Mouse (Mus musculus): ENCODE measurements around the gene Tnip2.

Gene Tnip2

DNA sequence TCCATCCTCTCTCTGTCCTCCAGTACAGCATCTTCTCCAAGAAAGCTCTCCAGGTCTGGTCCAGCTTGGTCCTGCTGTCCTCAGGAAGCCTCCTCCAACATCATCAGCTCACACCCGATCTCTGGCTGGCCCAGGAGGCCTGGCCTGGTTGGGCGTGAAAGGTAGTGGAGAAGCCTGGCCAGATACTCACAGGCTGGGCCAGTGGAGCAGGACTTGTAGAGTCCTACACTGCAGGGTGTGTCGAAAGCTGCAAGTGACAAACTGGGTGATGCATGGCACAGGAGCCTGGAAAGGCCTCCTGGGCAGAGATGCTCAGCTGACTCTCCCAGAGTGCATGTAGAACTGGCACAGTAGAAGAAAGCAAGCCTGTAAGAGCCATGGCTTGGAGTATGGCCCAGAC, 7.5 kb upstream of the Tnip2 start:
- no peak for DNase-seq

DNA sequence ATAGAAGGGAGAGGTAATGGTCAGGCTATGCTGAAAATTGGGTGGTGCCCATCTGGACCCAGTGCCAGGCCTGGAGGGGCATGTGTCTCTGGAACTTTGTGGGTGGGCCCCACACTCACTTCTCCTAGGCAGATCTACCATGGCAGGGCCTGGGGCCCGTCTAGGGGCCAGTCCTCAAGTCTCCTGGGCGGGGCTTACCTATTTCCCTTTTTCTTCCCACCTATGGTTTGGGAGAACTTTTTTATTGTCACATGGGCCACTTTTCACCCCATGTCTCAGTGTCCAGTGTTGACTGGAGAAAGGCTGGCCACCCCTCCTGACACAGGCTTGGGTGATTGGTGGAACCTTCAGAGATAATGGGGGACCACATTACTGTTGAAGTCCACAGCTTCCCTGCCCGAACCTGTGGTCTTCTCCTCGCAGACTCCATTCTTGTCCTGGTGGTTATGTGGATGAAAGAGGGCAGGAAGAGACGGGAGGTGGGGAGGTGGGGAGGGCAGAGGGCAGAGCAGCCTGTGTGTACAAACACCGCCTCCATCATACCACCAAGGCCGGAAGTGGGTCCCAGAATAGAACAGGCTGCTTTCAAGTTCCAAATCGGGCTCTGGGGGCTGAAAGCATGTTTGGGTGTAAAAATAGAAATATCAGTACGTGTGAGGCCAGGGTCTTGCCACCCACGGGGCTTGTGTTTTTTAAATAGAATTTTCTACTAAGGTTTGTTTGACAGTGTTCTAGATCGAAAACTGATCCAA, 6.8 kb upstream of the Tnip2 start:
- DNase-seq: no peak

DNA sequence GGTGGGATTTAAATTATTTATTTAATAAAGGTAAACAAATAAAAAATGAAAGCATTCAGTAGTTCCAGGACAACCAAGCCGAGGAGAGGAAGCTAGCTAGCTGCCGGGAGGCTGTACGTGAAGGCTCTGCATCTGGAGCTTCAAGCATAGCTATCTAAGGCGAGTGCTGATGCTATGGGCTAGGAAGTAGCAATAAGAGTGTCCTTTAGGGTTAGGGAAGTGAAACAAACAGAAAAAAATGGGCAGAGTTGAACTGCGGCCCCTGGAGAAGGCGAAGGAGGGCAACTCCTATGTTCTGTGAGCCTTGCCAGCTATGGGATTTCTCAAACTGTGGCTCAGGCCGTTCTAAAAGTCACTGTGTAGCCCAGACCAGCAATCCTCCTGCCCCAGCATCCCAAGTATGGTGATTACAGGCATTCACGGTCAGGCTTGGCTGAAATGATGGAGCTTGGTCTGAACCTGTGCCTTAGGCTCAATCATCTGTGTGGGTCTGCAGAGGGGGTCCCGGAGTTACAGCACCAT, 5.7 kb upstream of the Tnip2 start:
- no peak for DNase-seq

DNA sequence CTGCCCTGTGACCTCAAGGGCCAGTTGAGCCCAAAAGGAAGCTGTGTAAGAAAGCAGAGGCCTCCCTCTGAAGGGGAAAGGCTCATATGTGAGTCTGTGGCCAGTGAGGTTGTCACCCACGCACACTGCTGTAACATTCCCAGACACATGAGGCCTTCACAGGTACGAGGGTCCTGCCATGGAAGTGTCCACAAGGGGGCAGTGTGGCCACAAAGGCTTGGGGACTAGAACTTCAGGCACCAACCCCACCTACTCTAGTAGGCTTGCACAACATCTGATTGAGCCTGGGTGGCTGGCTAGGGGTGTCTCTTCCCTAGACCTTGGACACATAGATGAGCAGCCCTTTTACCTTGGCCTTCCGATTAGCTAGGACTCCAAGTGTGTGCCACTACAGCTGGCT, 4.1 kb upstream of the Tnip2 start:
- peak; percentile 68 for DNase-seq

DNA sequence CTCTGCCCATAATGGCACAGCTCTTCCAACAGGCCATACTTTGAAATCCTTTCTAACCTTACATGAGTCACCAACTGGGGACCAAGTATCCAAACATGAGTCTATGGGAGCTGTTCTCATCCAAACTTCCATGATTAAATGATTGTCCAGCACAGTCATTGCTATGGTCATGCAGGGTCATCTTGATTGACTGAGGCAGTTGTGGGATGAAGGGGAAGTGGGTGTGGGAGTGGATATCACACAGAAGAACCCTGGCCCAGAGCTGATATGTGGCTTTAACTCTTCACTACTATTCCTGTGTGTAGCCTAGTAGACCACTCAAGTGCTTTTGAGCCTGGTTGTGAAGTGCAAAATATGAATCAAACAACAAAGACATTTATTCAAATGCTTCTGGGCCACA, 1.3 kb upstream of the Tnip2 start:
- DNase-seq: no peak

DNA sequence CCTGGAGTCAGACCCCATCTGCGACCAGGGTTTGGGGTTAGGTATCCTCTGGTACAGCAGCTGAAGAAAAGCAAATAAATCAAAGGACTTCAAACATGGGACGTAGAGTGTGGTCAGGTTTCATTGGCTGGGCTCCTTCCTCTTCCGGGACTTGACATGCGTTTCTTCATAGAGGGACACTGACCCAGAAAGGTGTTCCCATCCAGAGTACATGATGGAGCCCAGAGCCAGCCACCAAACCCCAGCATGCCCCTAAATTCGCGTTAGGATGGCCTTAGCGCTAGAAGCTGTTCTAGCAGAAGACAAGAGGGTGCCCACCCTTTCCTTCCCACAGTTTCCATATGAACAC, 401 bp upstream of the Tnip2 start:
- DNase-seq: no peak

DNA sequence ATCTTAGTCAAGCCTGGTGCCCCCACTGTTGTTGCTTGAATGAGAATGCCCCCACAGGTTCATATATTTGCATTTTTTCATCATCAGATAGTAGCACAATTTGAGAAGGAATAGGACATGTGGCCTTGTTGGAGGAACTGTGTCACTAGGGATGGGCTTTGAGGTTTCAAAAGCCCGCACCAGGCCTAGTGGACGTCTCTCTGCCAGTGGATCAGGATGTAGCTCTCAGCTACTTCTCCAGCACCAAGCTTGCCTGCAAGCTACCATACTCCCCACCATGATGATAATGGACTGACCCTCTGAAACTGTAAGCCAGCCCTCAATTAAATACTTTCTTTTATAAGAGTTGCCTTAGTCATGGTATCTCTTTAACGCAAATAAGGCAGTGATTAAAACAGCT, 1.3 kb downstream of the Tnip2 start:
- DNase-seq: no peak

DNA sequence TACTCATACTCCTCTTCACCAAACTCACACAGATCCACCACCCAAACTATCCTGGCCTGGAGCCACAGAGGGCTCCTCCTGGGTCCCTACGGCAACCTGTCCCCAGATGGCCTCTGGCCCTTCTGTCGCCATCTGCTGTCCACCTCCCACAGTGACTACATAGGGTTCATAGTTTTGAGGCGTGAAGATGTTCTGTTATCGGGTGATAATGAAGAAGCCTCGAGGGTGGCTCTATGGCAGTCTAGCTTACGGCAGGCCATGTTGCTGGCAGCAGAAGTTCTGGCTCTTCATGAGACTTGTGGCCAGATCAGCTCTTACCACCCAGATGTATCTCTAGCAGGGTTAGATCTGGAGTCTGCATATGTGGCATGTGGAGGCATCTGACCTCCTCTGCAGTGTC, 11.0 kb downstream of the Tnip2 start:
- no peak for DNase-seq

DNA sequence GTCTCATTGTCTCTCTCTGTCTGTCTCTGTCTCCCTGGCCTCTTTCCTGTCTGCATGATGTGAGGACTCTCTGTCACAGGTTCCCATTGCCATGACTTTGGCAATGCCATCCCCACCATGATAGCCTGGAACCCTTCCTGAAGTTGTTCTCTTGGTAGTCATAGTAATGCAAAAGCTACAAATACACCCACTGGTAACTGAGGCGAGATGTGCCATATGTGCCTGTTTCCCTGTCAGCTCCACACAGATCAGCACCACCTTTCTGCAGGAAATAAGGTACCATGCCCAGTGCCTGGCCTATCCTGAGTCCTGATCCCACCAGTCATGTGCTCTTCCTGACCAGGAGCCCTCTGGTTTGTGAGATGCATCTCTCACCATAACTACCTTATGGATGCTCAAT, 11.4 kb downstream of the Tnip2 start:
- DNase-seq: no peak

DNA sequence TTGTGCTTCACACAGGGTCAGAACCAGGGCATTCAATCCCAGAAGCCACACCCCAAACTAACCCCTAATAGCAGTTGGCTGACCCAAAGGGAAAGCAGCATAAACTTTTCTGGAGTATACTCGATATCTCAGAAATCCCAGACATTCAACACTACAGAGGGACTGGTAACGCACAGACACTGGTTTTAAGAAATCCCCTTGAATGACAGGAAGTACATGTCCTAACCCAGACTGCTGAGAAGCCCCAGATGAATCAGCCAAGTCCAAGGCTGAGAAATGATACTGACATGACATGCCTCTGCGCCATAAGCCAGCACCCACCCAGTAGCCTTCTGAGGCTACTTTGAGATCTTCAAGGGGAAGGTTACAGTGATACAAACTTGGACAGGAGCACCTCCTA, 12.2 kb downstream of the Tnip2 start:
- no peak for DNase-seq

DNA sequence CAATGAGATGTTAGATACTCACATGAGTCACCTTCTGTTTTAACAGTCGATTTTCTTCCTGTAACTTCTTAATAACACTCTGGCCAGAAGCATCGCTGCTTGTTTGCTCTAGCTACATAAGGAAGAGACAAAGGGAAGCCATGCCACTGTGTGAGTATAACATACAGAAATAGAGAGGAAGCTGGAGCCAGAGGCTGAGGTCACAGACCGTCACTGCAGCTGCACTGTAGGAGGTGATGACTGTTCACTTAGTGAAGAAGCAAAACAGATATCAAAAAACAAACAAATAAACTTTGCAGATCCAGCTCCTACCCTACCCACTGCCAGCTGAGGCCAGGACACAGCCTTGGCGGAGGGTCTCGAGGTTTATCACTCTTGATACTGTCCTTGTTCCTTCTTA, 12.9 kb downstream of the Tnip2 start:
- no peak for DNase-seq

DNA sequence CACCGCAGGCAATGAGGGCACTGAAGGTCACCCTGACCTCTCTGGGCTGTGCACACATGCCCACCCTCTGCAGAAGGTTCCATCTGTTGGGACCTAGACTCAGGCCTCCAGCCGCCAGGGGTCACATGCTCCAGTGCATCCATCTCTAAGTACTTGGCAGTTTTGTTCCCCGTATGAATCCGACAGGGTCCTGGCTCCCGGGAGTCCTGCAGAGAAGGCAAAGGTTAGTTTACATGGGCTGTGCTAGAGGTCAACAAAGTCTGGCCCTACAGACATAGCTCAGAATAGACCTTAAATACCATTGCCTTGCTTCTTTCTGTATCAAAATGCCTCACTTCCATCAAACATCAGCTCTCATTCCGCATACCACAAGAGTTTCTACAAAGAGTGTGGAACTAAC, 17.0 kb downstream of the Tnip2 start:
- DNase-seq: no peak

DNA sequence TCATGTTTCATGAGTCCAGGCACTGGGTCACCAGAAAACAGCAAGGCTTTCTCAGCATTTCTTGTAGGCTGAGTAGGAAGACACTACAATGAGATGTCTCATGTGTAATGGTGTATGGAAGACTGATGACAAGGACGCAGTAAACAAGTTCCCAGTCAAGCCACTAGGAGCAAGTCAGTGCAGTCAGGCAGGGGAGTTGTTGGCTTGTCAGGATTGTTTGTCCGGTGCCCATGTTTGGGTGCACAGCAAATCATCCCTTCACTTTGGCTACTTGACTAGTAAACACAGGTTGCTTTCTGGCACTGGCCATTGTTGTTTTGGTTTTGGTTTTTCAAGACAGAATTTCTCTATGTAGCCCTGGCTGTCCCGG, 24.4 kb downstream of the Tnip2 start:
- DNase-seq: no peak

DNA sequence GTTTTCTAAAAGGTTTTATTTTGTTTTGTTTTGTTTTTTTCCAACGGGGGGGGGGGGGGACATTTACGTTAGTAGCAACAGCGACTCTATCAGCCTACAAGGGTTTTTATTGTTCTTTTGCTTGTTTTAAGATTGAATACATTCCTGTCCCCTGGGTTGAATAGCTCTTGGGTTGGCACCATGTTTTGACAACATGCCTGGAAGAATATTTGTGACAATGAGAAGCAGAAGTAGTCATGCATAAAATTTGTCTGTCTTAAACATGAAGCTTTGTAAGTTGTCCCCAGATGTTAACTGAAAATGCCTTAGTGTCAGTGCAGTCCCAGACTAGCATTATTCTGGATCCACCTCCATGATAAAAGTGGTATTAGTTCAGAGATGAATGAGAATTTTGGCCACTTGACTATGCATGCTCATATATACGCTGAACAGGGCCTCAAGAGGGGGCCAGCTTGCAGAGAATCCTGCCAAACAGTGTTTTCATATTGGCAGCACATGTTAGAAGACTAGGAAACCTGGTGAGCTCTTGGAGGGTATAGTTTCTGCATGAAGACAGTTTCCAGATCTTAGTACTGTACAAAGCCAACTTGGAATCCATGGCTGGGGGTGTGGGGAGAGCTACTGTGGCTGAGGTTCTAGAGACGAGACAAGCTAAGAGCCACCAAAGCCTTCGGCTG, 24.9 kb downstream of the Tnip2 start:
- no peak for DNase-seq

DNA sequence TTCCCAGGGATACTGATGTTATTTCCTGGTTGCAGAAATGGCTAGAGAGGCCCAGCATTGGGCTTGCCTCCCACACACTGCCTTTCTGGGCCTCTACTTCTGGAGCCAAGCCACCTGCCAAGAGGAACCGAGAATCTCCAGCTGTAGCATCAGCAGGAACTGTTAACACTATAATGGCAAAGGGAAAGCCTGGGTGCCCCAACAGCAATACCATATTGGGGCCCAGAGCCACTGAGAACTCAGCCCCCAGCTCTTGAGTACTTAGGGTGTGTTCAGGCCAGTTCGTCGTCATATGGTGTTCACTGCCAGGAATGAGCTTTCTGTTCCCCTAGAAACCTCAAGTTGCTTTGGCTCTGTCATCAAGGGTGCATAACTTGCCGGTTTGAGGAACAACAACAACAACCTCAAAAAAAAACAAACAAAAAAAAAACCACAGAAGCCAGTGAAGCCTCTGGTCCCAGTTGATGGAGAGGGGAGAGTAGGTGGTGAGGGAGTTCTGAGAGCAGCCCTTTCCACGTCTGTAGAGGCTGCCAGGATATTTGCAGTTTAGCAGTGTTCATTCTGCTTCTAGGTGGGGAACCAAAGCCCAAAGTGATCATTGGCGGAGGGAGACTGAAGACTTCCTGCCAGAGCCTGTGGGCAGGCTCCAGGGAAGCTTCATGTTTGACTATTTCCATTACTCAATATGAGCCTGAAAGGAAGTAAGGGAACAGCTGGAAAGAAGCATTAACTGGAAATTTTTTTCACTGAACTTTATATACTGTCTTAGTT, 26.3 kb downstream of the Tnip2 start:
- DNase-seq: no peak

DNA sequence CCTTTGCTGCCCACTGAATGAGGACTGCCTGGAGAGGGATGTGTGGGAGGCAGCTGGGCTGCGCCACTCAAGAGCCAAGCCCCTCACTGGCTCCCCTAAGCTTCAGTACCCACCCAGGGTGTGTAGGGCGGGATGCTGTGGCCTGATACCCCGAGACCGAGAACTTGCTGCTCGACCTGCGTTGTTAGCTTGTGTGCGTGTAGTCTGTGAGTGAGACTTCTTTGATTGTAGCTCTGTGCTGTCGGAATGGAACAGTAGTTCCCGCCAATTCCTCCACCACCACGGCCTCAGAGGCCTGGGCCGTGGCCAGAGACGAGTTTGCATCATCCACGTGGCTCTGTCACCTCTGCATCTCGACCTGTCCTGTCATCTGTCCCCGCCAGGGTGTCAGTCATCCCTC, 28.1 kb downstream of the Tnip2 start:
- DNase-seq: no peak

DNA sequence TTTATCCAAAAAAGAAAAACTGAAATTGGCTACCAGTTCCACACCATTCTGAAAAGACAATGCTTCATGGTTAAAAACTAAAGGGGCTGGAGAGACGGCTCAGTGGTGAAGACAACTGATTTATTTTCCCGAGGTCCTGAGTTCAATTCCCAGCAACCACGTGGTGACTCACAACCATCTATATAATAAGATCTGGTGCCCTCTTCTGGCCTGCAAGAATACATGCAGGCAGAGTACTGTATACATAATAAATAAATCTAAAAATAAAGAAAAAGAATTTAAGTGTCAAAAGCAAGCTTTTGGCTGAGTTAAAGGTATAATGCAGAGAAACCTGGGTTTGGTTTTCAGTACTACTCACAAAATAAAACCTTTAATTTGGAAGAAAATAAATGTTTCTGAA, 32.9 kb downstream of the Tnip2 start:
- no peak for DNase-seq

DNA sequence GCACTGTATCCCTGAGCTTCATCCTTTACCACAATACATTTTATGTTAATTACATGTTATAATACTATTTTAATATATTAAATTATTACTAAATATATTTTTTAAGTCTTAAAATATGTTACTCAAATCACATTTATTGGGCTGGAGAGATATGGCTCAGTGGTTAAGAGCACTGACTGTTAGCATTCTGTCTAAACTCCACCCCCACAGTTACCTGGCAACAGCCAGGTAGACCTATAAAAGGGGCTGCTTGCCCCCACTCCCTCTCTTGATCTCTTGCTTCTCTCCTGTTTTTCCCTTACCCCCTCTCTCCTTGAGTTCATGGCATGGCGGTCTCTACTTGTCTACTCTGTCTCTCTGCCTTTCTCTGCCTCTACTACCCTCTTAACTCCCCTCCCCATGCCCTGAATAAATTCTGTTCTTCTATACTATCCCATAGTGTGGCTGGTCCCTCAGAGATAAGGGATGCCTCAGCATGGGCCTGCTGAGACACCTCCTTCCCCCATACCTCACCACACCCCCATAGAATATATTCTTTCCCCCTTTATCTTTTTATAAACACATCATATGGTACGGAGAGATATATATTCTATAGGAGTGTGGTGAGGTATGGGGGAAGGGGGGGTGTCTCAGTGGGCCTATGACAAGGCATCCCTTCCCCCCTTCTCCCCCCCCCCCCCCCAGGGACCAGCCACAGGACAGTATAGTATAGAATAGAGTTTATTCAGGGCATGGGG, 45.6 kb downstream of the Tnip2 start:
- DNase-seq: no peak

DNA sequence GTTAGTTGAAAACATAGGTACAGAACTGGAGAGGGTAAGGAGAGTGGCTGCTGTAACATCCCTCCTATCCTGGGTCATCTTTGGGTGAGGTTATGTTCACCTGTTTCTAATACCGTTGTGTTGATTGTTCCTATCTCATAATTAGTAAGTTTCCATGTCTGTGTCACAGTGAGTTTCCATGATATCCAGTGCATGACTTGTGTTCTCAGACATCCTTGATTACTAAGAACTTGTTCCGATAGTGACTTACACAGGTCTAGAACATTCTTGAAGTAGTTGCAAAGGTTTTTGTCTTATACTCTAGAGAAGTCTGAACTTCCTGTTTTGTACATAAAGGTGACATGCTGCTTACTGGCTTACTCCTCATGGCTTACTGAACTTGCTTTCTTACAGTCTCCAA, 47.1 kb downstream of the Tnip2 start:
- no peak for DNase-seq

DNA sequence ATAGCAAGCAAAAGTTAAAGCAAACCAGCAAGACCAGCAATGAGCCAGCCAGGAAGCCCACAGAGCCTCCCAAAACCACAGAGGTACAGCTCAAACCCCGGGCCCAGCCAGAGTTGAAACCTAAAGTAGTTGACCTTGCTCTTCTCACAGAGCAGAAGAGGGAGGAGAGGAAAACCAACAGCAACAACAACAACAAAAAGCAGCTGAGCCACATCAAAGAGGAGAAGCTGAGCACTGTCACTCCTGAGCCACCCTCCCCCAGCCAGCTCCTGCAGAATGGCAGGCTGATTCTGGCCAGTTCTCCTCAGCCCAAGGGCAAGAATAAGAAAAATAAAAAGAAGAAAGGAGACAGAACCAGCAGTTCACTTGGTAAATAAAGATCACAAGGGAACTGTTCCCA, 47.7 kb downstream of the Tnip2 start:
- DNase-seq: no peak

DNA sequence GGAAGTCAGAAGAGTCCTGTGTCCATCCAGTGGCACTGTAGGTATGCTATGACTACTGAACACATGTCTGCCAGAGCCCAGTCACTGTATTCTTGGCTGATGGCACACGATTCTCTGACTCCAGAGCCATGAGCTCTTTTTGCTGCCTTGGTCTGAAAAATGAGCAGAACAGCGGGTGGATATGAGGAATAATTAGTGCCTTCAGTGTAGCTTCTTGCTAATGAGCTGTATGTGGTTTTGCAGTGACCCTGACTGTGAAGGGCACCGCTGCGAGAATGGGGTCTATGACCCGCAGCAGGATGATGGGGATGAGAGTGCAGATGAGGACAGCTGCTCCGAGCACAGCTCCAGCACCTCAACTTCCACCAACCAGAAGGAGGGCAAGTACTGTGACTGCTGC, 52.0 kb downstream of the Tnip2 start:
- no peak for DNase-seq

DNA sequence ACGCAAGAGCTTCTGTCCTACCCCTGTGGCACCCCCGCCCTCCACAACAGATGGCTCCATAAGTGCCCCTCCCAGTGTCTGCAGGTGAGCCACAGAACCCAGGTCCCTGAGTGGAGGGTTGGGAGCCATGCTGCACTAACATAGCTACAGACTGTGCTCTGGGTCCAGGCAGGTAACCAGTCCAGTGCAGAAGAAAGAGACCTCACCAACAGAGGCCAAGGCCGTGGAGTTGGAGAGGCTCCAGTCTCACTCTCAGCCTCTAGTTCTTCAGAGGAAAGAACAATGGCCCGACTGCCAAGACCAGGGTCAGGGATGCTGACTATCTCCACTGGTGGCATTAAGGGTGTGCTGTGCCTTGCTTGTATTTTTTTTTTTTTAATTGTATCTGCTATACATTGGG, 52.5 kb downstream of the Tnip2 start:
- no peak for DNase-seq

DNA sequence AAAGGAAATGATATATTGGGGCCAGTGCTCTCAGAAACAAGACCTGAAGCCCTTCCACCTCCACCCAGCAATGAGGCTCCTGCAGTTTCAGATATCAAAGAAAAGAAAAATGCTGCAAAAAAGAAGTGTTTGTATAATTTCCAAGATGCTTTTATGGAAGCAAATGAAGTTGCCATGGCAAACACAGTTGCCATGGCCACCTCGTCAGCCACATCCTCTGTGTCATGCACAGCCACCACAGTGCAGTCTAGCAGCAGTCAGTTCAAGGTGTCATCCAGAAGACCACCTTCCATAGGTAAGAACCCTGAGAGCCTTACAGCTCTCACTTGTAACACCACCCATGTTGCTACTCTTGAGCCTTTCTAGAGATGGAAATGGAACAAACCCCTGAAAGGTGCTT, 54.8 kb downstream of the Tnip2 start:
- no peak for DNase-seq
